Mouse (Mus musculus) adrenal gland, adult 8-10 months (tissue): ENCODE results near the gene Pitpnm1. TPM values are rescaled to one million over a fixed set of nuclear protein-coding genes. Genes with fewer than 3 reads are reported as not detected.
"Not testable (repeated sequence)": the region's sequence is repeated elsewhere in the genome, so short reads cannot be mapped to it uniquely, and the experiment has no call there.

Source experiments
- DNase-seq: peaks from one replicate; pipeline ENCODE4 v3.0.0; 2022
- total RNA-seq, 4 experiments: library from RNA; stranded (reverse); gene quantifications; 2 replicates each; pipeline ENCODE4 v1.2.4; 2022

Gene Pitpnm1
- total RNA-seq, 4 experiments from 2014 or later = 57.1 to 119 (median 84.1) TPM

- no peak for DNase-seq
Measured at GRCm38 (mm10) chr19:4119716-4120487, 20.1 kb downstream of the Pitpnm1 start.

DNA sequence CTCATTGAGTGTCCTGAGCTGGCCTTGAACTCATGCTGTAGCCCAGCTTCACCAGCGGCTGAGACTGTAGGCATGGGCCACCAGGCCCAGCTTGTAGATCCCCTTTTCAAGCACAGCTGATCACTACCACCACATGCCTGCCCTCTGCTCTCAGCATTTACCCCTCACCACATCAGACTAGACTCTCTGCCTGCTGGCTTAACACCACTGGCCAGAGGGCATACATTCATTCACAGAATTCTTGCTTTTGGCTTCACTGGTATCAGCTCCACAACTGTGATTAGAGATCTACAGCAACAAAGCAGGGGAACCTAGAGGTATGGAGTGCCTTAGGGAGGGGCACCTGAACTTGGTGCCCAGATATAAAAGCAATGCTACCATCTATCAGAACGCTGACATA, 20.7 kb downstream of the Pitpnm1 start:
- DNase-seq = no peak

GRCm38 (mm10) chr19:4121097-4121805, 21.5 kb downstream of the Pitpnm1 start:
- DNase-seq = peak; percentile 98

- DNase-seq = not testable (repeated sequence)
Measured at GRCm38 (mm10) chr19:4121896-4122295, 22.1 kb downstream of the Pitpnm1 start.

- no peak for DNase-seq
Measured at GRCm38 (mm10) chr19:4122411-4123370, 22.9 kb downstream of the Pitpnm1 start.

- no peak for DNase-seq
Measured at GRCm38 (mm10) chr19:4124432-4124831, 24.6 kb downstream of the Pitpnm1 start.

DNA sequence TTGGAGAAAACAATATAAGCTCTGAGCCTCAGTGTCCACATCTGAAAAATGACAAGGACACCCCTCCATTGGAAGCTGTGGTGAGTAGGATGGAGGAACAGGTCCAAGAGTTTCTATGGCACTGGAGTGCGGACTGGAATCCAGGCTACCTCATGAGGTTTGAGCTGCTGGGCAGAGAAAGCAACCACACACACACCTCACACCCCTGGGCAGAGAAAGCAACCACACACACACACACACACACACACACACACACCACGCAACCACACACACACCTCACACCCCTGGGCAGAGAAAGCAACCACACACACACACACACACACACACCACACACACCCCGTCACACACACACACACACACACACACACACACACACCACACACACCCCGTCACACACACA, 25.5 kb downstream of the Pitpnm1 start:
- DNase-seq = not testable (repeated sequence)

- peak; percentile 98 for DNase-seq
Measured at GRCm38 (mm10) chr19:4125741-4126696, 26.2 kb downstream of the Pitpnm1 start, which contains the start of gene Aip. TSS of gene Aip (minus strand) at chr19:4125858.

- DNase-seq = no peak
Measured at GRCm38 (mm10) chr19:4126759-4127495, 27.1 kb downstream of the Pitpnm1 start.

DNA sequence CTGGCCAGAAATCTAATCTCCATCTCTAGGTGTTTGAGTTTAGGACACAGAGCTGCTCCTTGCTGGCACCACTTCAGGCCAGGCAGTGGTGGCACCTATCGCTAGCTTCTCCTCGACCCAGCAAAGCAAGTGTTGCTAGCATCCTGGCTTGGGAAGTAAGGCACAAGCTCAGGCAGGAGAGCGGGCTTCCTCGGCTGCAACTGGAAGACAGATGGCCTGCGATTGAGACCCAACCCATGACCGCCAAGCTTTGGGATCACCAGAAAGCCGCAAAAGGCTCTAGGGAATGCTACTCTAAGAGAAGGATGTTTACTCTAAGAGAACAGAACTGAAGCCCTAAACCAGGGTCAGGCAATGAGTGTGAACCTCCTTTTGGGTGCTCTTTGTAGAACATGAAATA, 29.7 kb downstream of the Pitpnm1 start:
- no peak for DNase-seq

DNA sequence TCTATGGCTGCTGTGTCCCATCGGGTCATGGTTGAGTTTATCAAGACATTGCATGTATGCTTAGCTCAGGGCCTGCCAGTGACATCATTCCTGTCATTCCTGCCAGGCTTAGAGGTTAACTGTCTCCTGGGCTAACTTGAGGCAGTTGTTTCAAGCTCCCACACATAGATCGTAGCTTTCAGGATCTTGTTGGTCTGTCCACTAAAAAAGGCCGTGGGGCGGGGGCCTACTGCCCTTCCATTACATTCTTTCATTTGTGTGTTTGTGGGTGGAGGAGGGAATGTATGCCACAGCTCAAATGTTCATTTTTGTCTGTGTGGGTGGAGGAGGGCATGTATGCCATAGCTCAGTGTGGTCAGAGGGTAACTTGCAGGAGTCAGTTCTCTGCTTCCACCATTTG, 30.3 kb downstream of the Pitpnm1 start:
- no peak for DNase-seq

GRCm38 (mm10) chr19:4131075-4131474, 31.3 kb downstream of the Pitpnm1 start:
- no peak for DNase-seq

GRCm38 (mm10) chr19:4131768-4132167, 32.0 kb downstream of the Pitpnm1 start:
- DNase-seq = no peak

- no peak for DNase-seq
Measured at GRCm38 (mm10) chr19:4134354-4134753, 34.6 kb downstream of the Pitpnm1 start.

DNA sequence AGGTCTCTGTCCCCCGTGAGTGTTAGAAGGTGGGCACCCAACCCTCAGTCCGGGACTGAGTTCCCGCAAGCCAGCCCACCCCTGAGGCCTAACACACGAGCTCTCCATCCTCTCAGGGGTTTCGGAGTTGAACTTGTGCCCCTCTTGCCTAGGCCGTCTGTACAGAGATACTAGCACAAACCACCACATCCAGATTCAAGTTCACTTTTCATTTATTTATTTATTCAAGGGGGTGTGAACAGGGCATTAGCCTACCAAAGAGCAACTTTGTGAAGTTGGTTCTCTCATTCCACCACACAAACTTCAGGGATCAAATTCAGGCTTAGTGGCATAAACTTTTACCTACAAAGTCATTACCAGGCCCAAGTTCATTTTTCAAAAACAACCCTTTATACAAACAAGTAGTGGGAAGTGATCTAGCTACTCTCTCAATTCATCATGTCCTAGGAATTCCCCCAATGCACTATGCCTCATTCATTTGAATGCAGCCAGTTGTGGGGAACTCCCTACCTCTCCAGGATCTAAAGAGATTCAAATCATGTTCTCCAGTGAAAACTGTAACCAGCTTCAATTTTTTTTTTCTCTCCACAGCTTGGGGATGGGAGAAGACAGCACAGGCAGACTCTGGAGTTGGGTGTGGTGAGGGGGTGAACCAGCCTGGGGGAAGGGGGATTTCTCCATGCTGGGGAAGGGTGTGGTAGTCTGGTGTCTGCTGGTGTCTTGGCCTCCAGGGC, 35.6 kb downstream of the Pitpnm1 start:
- not testable (repeated sequence) for DNase-seq

- DNase-seq = not testable (repeated sequence)
Measured at GRCm38 (mm10) chr19:4135963-4136345, 36.2 kb downstream of the Pitpnm1 start.

GRCm38 (mm10) chr19:4136463-4136862, 36.7 kb downstream of the Pitpnm1 start:
- DNase-seq = no peak

- no peak for DNase-seq
Measured at GRCm38 (mm10) chr19:4137913-4138312, 38.1 kb downstream of the Pitpnm1 start.

GRCm38 (mm10) chr19:4139446-4139845, 39.6 kb downstream of the Pitpnm1 start, which contains the start of gene Gpr152:
TSS of gene Gpr152 (plus strand) at chr19:4139787.
- DNase-seq = no peak

DNA sequence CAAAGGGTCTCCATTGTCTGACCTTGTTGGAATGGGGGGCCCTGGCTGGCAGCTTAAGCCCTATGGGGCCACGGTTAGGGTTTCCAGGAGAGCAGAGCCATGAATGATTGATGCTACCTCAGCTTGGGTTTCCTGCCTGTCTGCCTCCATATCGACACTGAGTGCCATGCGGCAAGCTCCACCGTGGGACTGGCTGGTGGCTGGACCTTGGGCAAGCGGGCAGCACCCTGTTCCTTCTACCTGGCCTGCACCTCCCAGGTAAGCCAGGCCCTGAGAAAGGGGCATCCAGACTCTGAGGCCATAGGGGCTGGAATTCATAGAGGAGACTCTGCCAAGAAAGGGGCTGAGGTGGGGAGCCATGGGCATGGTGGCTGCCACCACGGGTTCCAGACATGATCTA, 40.3 kb downstream of the Pitpnm1 start:
- DNase-seq = no peak
